In the genomic region with DNA sequence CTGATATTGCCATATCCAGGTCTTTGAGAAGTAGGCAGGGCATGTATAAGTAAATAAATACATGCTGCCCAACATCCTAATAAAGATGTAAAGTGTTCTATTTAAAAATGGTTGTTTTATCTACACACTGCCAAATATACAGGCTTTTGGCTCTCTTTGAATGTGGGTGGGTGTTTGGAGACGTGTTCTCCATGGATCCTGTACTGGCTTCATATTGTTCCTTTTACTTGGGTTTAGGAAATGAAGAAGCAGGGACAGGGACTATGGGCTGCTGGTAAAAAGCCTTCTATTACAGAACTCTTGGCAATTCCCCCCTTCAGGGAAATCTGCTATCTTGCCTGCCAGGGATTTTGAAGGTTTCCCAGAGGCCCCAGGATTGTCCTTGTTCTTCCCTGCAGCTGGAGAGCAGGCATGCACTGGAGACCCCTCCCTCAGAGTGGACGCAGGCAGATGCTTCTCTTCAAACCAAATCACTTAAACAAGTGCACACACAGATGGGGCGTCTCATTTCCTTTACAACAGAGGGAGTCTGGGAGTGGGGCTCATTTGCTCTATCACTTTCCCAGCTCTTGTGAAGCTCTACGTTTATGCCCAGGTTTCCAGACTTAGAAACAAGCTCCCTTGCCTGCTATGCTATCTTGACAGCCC, we compare ENCODE assay signal across 8 mouse cellular contexts.
A peak's percentile ranks its signal among the peaks of the same experiment; 100 is the strongest.
DNase-seq lines count a peak whose midpoint lies in the region; ATAC-seq lines count a peak whose summit lies in the region.
"Had no signal": no experiment of that assay in that cellular context is flagged by ENCODE, and none has a peak within 500 bp of the region (broad histone marks: within the 10 kb centered on the region; RNA-seq: fewer than 3 reads in every experiment).

No protein-coding gene starts in this region.

- no peaks in the 10 kb centered on the region for H3K36me3 ChIP-seq in kidney, embryonic 14.5 days (ENCODE audit: control insufficient read depth, insufficient read depth, low read length)
- H3K36me3 ChIP-seq in heart, embryonic 10.5 days = no peaks in the 10 kb centered on the region
- no peaks in the 10 kb centered on the region for H3K36me3 ChIP-seq in intestine, embryonic 15.5 days
- no peaks in the 10 kb centered on the region for H3K36me3 ChIP-seq in stomach, embryonic 14.5 days (ENCODE audit: control insufficient read depth, insufficient read depth, low read length)
- H3K36me3 ChIP-seq in midbrain, embryonic 14.5 days (ENCODE audit: control insufficient read depth, insufficient read depth, low read length) = no peaks in the 10 kb centered on the region

- H3K27me3 ChIP-seq in kidney, embryonic 14.5 days (ENCODE audit: control insufficient read depth, insufficient read depth, low read length) = no peaks in the 10 kb centered on the region
- no peaks in the 10 kb centered on the region for H3K27me3 ChIP-seq in heart, embryonic 10.5 days (ENCODE audit: insufficient read depth, poor library complexity, severe bottlenecking)
- H3K27me3 ChIP-seq in intestine, embryonic 15.5 days (replicated peaks) = no peaks in the 10 kb centered on the region; the same call in 1 of the 2 replicates
- H3K27me3 ChIP-seq in stomach, embryonic 14.5 days (ENCODE audit: control insufficient read depth, insufficient read depth, low read length) = no peaks in the 10 kb centered on the region
- H3K27me3 ChIP-seq in midbrain, embryonic 14.5 days (ENCODE audit: control insufficient read depth, insufficient read depth, low read length) = no peaks in the 10 kb centered on the region

- no peak overlapping the region for H3K4me3 ChIP-seq in kidney, embryonic 14.5 days (ENCODE audit: low read length)
- H3K4me3 ChIP-seq in heart, embryonic 10.5 days = no peak overlapping the region
- H3K4me3 ChIP-seq in intestine, embryonic 15.5 days (replicated peaks) = no peak overlapping the region
- no peak overlapping the region for H3K4me3 ChIP-seq in stomach, embryonic 14.5 days (ENCODE audit: low read depth, low read length)
- no peak overlapping the region for H3K4me3 ChIP-seq in midbrain, embryonic 14.5 days (replicated peaks; ENCODE audit: low read depth, low read length)

- H3K27ac ChIP-seq in kidney, embryonic 14.5 days (ENCODE audit: low read depth, low read length) = no peak overlapping the region
- H3K27ac ChIP-seq in heart, embryonic 10.5 days = peak overlapping the region; percentile 64
- peak overlapping the region; percentile 54; the same call in 1 of the 2 replicates for H3K27ac ChIP-seq in intestine, embryonic 15.5 days
- peak overlapping the region; percentile 22; the same call in 1 of the 2 replicates for H3K27ac ChIP-seq in stomach, embryonic 14.5 days (ENCODE audit: low read length)
- H3K27ac ChIP-seq in midbrain, embryonic 14.5 days (replicated peaks; ENCODE audit: low read depth, low read length) = no peak overlapping the region

- ATAC-seq in kidney, embryonic 14.5 days (ENCODE audit: low FRiP score, low TSS enrichment) = no peak
- ATAC-seq in intestine, embryonic 15.5 days = peak; percentile 83
- peak; percentile 85; the same call in 1 of the 2 replicates for ATAC-seq in stomach, embryonic 14.5 days (ENCODE audit: insufficient number of reproducible peaks, insufficient read depth, low FRiP score, low read depth)
- ATAC-seq in midbrain, embryonic 14.5 days (ENCODE audit: low FRiP score, low TSS enrichment) = no peak
- no peak for ATAC-seq in activated CD4-positive, CD25-positive, alpha-beta regulatory T cell, adult 4 months

- peaks cover 8% of the 10 kb centered on the region; the same call in 1 of the 2 replicates for H3K4me1 ChIP-seq in kidney, embryonic 14.5 days (ENCODE audit: control insufficient read depth, insufficient read depth, low read length)
- H3K4me1 ChIP-seq in heart, embryonic 10.5 days = peaks cover 27% of the 10 kb centered on the region
- peaks cover 7% of the 10 kb centered on the region; the same call in 1 of the 2 replicates for H3K4me1 ChIP-seq in intestine, embryonic 15.5 days (replicated peaks)
- H3K4me1 ChIP-seq in stomach, embryonic 14.5 days (ENCODE audit: control insufficient read depth, insufficient read depth, low read length) = peaks cover 4% of the 10 kb centered on the region; the same call in 1 of the 2 replicates
- no peaks in the 10 kb centered on the region for H3K4me1 ChIP-seq in midbrain, embryonic 14.5 days (ENCODE audit: control insufficient read depth, insufficient read depth, low read length)

- no peak overlapping the region for H3K9ac ChIP-seq in kidney, embryonic 14.5 days (ENCODE audit: low read depth, low read length)
- no peak overlapping the region for H3K9ac ChIP-seq in intestine, embryonic 15.5 days
- no peak overlapping the region for H3K9ac ChIP-seq in stomach, embryonic 14.5 days (replicated peaks; ENCODE audit: low read depth, low read length)
- no peak overlapping the region for H3K9ac ChIP-seq in midbrain, embryonic 14.5 days (replicated peaks; ENCODE audit: low read length)

- H3K9me3 ChIP-seq in kidney, embryonic 14.5 days (ENCODE audit: control insufficient read depth, low read length) = no peaks in the 10 kb centered on the region
- H3K9me3 ChIP-seq in heart, embryonic 10.5 days = no peaks in the 10 kb centered on the region
- no peaks in the 10 kb centered on the region for H3K9me3 ChIP-seq in intestine, embryonic 15.5 days
- no peaks in the 10 kb centered on the region for H3K9me3 ChIP-seq in stomach, embryonic 14.5 days (ENCODE audit: control insufficient read depth, low read depth, low read length)
- H3K9me3 ChIP-seq in midbrain, embryonic 14.5 days (ENCODE audit: control insufficient read depth, low read length) = no peaks in the 10 kb centered on the region

- no peak overlapping the region for H3K4me2 ChIP-seq in kidney, embryonic 14.5 days (replicated peaks; ENCODE audit: low read depth, low read length)
- H3K4me2 ChIP-seq in intestine, embryonic 15.5 days (replicated peaks) = no peak overlapping the region
- no peak overlapping the region for H3K4me2 ChIP-seq in stomach, embryonic 14.5 days (replicated peaks; ENCODE audit: low read depth, low read length)
- no peak overlapping the region for H3K4me2 ChIP-seq in midbrain, embryonic 14.5 days (ENCODE audit: low read length)

- peak; percentile 20 for DNase-seq in kidney, postnatal 14 days
- DNase-seq in heart, embryonic 10.5 days (ENCODE audit: low spot score) = no peak
- no peak for DNase-seq in midbrain, embryonic 14.5 days
- DNase-seq: cerebellum, adult 11-12 months had no signal

- 21% methylated on average over 4 of the region's 4 CpGs for WGBS in kidney, embryonic 14.5 days
- WGBS in heart, embryonic 10.5 days = 19% methylated on average over 4 of the region's 4 CpGs
- WGBS in intestine, embryonic 15.5 days = 19% methylated on average over 4 of the region's 4 CpGs
- 18% methylated on average over 4 of the region's 4 CpGs for WGBS in stomach, embryonic 14.5 days
- 53% methylated on average over 4 of the region's 4 CpGs for WGBS in midbrain, embryonic 14.5 days

Comparison
In these comparisons a context has a peak if more than half of its experiments do, and no peak if none do; other contexts are left out.
1. ATAC-seq: peak in intestine, embryonic 15.5 days (single experiment) and stomach, embryonic 14.5 days (single experiment); none in kidney, embryonic 14.5 days (single experiment), midbrain, embryonic 14.5 days (single experiment) and activated CD4-positive, CD25-positive, alpha-beta regulatory T cell, adult 4 months (single experiment).
2. H3K27ac ChIP-seq: peak in heart, embryonic 10.5 days (single experiment), intestine, embryonic 15.5 days (single experiment) and stomach, embryonic 14.5 days (single experiment); none in kidney, embryonic 14.5 days (single experiment) and midbrain, embryonic 14.5 days (single experiment).